Mouse (Mus musculus): ENCODE results near the gene Dnajb7. TPM values are rescaled to one million over a fixed set of nuclear protein-coding genes. Genes with fewer than 3 reads are reported as not detected.
A peak's percentile ranks its signal among the peaks of the same experiment; 100 is the strongest.
"Not testable (repeated sequence)": the region's sequence is repeated elsewhere in the genome, so short reads cannot be mapped to it uniquely, and the experiment has no call there.

The Dnajb7 gene
- polyA plus RNA-seq (2012; rRNA removed) = not detected in 2 replicates

DNA sequence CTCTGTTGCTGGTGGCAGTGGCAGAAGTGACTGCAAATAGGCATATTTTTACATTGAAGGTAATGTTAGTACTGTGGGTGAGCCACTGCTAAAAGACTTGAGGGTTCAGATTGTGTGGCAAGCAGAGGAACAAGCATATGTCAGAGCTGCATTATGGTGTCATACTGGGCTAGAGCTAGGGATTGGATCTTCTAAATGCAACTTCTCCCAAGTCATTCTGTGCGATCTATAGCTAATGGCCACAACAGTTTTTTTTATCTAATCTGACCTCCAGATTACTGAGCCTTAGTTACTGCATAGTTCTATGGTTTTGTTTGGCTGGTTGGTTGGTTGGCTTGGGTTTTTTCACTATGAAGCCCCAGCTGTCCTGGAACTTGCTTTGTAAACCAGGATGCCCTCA lies at the start of gene Dnajb7:
Gene Dnajb7 (minus strand): TSS at position 101 of the 400 bp plus-strand sequence.
- DNase-seq = no peak
- no peaks in the 10 kb centered on the region; the same call in 1 of the 2 replicates for H3K4me1 ChIP-seq (ENCODE audit: control insufficient read depth, insufficient read depth, low read length)
- 93% methylated on average over 1 of the region's 1 CpGs for WGBS
- TF ChIP-seq CTCF (IDR thresholded peaks at IDR 0.05; ENCODE audit: insufficient read depth, low read length) (no peak), POLR2A (IDR thresholded peaks at IDR 0.05; ENCODE audit: borderline replicate concordance, extremely low read depth, low read depth, low read length) (no peak)
- no peak within 1 kb of the TSS for H3K4me3 ChIP-seq (replicated peaks; ENCODE audit: extremely low read depth, low read depth, low read length)

DNA sequence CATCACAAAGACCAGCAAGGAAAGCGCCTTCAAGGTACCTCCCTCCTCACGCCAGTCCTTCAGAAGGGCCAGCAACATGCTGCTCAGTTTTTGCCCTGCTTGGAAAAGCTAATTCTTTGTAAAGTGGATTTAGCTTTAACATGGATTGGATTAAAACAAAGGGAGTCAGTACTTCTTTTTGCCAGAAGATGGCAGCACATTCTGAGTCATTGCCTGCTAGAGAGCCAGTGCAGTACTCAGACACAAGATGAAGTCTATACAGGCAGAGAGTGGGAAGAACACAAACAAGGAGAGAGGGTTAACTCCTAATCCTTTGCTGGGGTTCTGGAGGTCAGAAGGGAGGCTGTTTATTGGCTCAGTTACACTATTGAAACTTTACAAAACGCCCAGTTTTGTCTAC lies 40.4 kb upstream of the Dnajb7 start:
- 39% methylated on average over 3 of the region's 3 CpGs for WGBS
- Histone ChIP-seq H3K4me3 (replicated peaks; ENCODE audit: extremely low read depth, low read depth, low read length) (no peak overlapping the region), H3K4me1 (ENCODE audit: control insufficient read depth, insufficient read depth, low read length) (no peaks in the 10 kb centered on the region)
- DNase-seq = peak; percentile 21
- TF ChIP-seq POLR2A (IDR thresholded peaks at IDR 0.05; ENCODE audit: borderline replicate concordance, extremely low read depth, low read depth, low read length) (no peak), CTCF (IDR thresholded peaks at IDR 0.05; ENCODE audit: insufficient read depth, low read length) (peak; percentile 32; the same call in 1 of the 2 replicates)

DNA sequence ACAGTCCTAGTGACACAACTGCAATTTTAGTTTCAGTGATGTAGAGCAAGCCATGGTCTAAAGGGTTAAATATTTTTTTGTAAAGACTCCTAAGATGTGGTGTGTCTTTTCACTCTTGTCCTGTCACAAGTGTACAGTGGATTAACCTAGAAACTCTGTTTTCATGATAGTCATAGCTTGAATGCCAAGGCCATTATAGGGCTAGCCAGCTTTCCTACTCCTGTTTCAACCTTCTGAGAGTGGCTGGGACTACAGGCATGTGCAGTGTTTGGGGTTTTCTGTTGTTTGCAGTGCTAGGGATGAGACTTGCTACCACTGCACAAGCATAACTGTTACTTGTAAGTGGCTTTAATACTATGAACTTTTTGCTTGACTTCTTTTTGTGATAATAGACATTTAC lies 31.1 kb upstream of the Dnajb7 start:
- Histone ChIP-seq H3K4me1 (ENCODE audit: control insufficient read depth, insufficient read depth, low read length) (no peaks in the 10 kb centered on the region), H3K4me3 (replicated peaks; ENCODE audit: extremely low read depth, low read depth, low read length) (no peak overlapping the region)
- TF ChIP-seq POLR2A (IDR thresholded peaks at IDR 0.05; ENCODE audit: borderline replicate concordance, extremely low read depth, low read depth, low read length) (no peak), CTCF (IDR thresholded peaks at IDR 0.05; ENCODE audit: insufficient read depth, low read length) (no peak)
- no peak for DNase-seq

DNA sequence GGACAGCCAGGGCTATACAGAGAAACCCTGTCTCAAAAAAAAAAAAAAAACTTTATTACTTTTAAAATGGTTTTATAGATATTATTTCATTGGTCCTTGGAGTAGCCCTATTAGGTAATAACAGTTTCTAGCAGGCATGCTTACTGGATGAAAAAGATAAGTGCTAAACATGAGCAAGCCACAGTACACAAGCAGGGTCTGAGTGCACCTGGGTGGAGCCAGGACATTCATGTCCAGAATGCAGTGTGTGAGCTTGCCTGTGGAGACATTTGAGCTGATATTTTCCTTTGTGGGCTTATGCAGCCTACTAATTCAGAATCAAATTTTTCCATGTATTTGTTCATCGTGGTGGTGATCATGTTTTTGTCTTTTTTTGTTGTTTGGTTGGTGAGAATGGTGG lies 30.2 kb upstream of the Dnajb7 start:
- no peak for DNase-seq
- TF ChIP-seq POLR2A (IDR thresholded peaks at IDR 0.05; ENCODE audit: borderline replicate concordance, extremely low read depth, low read depth, low read length) (no peak), CTCF (IDR thresholded peaks at IDR 0.05; ENCODE audit: insufficient read depth, low read length) (no peak)
- no peaks in the 10 kb centered on the region for H3K4me1 ChIP-seq (ENCODE audit: control insufficient read depth, insufficient read depth, low read length)
- no peak overlapping the region for H3K4me3 ChIP-seq (replicated peaks; ENCODE audit: extremely low read depth, low read depth, low read length)
- WGBS = 91% methylated on average over 1 of the region's 1 CpGs

DNA sequence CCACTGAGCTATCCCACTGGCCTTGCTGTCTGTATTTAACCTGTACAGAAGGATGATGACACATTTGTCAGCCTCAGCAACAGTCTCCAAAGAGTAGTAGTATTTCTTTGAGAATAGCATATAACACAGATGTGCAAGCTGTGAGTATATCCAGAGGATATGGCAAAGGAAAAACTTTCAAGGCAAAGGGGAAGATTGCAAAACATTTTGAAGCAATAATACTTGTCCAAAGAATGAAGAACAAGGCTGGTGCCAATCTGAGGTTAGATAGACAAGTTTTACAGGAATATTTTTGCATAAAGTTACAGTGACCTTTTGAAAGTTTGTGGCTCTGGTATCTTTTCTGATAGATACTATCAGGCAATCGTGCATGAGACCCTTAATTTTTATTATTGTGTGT lies 23.1 kb upstream of the Dnajb7 start:
- WGBS = 82% methylated on average over 1 of the region's 1 CpGs
- TF ChIP-seq POLR2A (IDR thresholded peaks at IDR 0.05; ENCODE audit: borderline replicate concordance, extremely low read depth, low read depth, low read length) = no peak
- TF ChIP-seq CTCF (IDR thresholded peaks at IDR 0.05; ENCODE audit: insufficient read depth, low read length) = no peak
- Histone ChIP-seq H3K4me1 (ENCODE audit: control insufficient read depth, insufficient read depth, low read length) (no peaks in the 10 kb centered on the region), H3K4me3 (replicated peaks; ENCODE audit: extremely low read depth, low read depth, low read length) (no peak overlapping the region)
- DNase-seq = no peak

DNA sequence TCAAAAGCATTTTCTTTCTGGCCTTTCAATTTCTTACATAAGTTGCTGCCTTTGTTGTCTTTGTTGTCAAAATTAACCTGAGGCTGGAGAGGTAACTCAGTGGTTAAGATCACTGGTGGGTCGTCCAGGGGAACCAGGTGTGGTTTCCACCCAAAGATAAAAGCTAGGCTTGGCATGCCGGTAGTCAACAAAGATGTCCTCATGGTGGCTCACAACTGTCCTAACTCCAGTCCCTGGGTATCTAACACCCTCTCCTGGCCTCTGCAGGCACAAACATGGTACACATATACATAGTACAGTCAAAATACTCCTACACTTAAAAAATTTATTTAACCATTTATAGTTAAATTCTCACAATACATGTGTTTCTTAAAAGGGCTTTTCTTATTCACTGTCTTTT lies 19.8 kb upstream of the Dnajb7 start:
- 80% methylated on average over 2 of the region's 2 CpGs for WGBS
- Histone ChIP-seq H3K4me3 (replicated peaks; ENCODE audit: extremely low read depth, low read depth, low read length) (no peak overlapping the region), H3K4me1 (ENCODE audit: control insufficient read depth, insufficient read depth, low read length) (no peaks in the 10 kb centered on the region; the same call in none of the 2 replicates)
- DNase-seq = no peak
- TF ChIP-seq POLR2A (IDR thresholded peaks at IDR 0.05; ENCODE audit: borderline replicate concordance, extremely low read depth, low read depth, low read length) (no peak), CTCF (IDR thresholded peaks at IDR 0.05; ENCODE audit: insufficient read depth, low read length) (no peak)

DNA sequence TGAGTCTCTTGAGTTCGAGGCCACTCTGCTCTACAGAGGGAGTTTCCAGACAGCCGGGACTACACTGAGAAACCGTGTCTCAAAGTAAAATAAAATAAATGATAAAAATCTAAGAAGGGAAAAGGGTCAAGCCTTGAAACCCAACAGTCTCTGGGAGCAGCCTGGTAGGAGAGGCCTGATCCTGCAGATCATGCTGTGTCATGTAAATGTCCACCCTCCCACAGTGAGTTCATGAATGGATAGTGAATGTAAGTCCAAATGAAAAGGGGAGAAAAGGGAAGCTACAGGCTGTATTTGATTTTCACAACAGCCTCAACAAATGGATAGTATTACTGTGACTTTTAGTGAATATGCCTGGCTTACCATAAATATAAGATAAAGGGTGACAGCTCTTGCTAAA lies 17.2 kb upstream of the Dnajb7 start:
- Histone ChIP-seq H3K4me3 (replicated peaks; ENCODE audit: extremely low read depth, low read depth, low read length) (no peak overlapping the region), H3K4me1 (ENCODE audit: control insufficient read depth, insufficient read depth, low read length) (peaks cover 2% of the 10 kb centered on the region)
- TF ChIP-seq CTCF (IDR thresholded peaks at IDR 0.05; ENCODE audit: insufficient read depth, low read length) (no peak), POLR2A (IDR thresholded peaks at IDR 0.05; ENCODE audit: borderline replicate concordance, extremely low read depth, low read depth, low read length) (no peak)
- WGBS = 85% methylated on average over 3 of the region's 3 CpGs
- DNase-seq = no peak

DNA sequence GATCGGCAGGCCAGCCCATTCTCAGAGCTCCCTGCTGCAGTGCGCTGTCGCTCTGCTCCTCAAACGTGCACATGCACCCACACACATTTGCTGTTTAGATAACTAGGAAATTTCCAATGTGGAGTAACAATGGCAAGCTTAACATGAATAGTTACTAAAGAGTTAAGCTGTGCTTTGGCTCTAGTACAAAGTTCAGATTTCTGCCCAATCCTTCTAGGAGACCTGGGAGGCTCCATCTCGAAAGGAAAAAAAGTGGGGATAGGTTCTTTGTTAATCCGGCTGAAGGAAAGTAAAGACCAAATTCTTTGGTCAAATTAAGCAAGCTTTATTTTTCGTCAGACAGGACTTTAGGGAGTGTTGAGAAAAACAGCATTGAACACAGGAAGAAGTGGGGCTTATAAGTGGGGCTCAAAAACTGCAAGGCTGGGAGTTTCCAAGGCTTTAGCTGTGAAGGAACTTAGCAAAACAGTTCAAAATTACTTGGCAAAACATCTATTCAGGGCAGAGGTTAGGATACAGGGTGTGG lies 14.1 kb upstream of the Dnajb7 start:
- 60% methylated on average over 7 of the region's 7 CpGs for WGBS
- H3K4me3 ChIP-seq (replicated peaks; ENCODE audit: extremely low read depth, low read depth, low read length) = no peak overlapping the region
- no peak for TF ChIP-seq CTCF (IDR thresholded peaks at IDR 0.05; ENCODE audit: insufficient read depth, low read length)
- no peak for TF ChIP-seq POLR2A (IDR thresholded peaks at IDR 0.05; ENCODE audit: borderline replicate concordance, extremely low read depth, low read depth, low read length)
- no peak for DNase-seq
- H3K4me1 ChIP-seq (ENCODE audit: control insufficient read depth, insufficient read depth, low read length) = peaks cover 2% of the 10 kb centered on the region

DNA sequence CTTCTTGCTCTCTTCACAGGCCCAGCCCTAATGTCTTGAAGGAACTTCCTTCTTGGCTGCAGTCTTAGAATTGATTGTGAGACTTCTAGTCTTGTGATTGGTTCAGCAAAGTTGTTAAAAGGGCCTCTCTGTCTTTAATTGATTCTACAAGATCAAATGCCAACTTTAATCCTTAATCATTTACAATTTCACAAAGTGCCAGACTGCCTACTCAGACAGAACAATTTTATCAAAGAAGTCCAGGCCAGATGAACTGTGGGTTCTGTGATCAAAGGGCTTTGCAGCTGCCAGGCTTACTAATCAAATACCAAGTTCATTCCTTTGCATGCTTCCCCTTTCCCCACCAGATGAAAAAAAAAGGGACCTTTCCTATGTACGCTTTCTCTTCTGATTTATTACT lies 13.4 kb upstream of the Dnajb7 start:
- DNase-seq = no peak
- 53% methylated on average over 1 of the region's 1 CpGs for WGBS
- Histone ChIP-seq H3K4me3 (replicated peaks; ENCODE audit: extremely low read depth, low read depth, low read length) (no peak overlapping the region), H3K4me1 (ENCODE audit: control insufficient read depth, insufficient read depth, low read length) (peaks cover 5% of the 10 kb centered on the region)
- no peak for TF ChIP-seq CTCF (IDR thresholded peaks at IDR 0.05; ENCODE audit: insufficient read depth, low read length)
- TF ChIP-seq POLR2A (IDR thresholded peaks at IDR 0.05; ENCODE audit: borderline replicate concordance, extremely low read depth, low read depth, low read length) = no peak

DNA sequence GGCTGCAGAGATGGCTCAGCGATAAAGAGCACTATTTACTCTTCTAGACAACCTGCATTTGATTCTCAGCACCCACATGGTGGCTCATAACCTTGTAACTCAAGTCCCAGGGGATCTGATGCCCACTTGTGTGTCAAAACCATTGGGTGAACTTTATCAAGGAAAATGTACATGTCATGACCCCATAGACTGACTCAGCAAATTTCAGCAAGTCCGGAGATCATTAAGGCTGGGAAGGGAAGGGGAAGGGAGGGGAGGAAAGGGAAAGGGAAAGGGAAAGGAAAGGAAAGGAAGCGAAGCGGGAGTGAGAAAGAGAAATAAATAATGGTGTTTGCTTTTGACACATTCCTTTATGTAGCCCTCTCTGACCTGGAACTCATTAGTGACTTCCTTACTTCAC lies 10.0 kb upstream of the Dnajb7 start:
- no peak overlapping the region for H3K4me3 ChIP-seq (replicated peaks; ENCODE audit: extremely low read depth, low read depth, low read length)
- no peak for DNase-seq
- WGBS = 68% methylated on average over 4 of the region's 4 CpGs
- TF ChIP-seq POLR2A (IDR thresholded peaks at IDR 0.05; ENCODE audit: borderline replicate concordance, extremely low read depth, low read depth, low read length) (no peak), CTCF (IDR thresholded peaks at IDR 0.05; ENCODE audit: insufficient read depth, low read length) (no peak)
- peaks cover 6% of the 10 kb centered on the region; the same call in 1 of the 2 replicates for H3K4me1 ChIP-seq (ENCODE audit: control insufficient read depth, insufficient read depth, low read length)

DNA sequence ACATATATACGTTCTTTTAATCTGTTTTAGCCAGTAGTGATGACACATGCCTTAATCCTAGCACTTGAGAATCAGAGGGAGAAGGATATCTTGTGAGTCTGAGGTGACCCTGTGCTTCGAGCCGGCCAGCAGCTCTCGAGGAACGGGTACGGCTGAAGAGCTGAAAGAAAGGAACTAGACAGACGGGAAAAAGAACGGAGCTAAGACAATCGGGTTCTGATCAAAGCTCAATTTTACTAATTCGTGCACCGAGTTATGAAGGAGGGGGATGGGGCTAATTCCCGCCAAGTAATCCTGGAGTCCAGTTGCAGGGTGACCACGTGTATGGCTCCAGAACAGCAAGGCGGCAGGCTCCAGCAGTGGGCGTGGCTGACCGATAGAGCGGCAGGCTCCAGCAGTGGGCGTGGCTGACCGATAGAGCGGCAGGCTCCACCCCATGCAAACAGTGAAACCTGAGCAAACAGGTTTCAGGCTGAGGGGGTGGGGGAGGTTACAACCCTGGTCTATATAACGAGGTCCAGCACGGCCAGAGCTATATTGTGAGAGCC lies 8.7 kb upstream of the Dnajb7 start:
- WGBS = 6% methylated on average over 22 of the region's 22 CpGs
- not testable (repeated sequence) for H3K4me1 ChIP-seq (ENCODE audit: control insufficient read depth, insufficient read depth, low read length)
- peak overlapping the region; percentile 16 for H3K4me3 ChIP-seq (replicated peaks; ENCODE audit: extremely low read depth, low read depth, low read length)
- DNase-seq = peak; percentile 53
